Mouse (Mus musculus): ENCODE results near the gene Arhgef15.

GRCm38 (mm10) chr11:68987365-68987882 lies 30.1 kb upstream of the Arhgef15 start:
- TF ChIP-seq POLR2A (IDR thresholded peaks at IDR 0.05; ENCODE audit: borderline replicate concordance, control insufficient read depth, low read depth, low read length) (no peak), CTCF (IDR thresholded peaks at IDR 0.05; ENCODE audit: control insufficient read depth, insufficient read depth, low read length) (no peak)

Measured in bone marrow, adult 2 months (tissue).